Mouse (Mus musculus) stomach, postnatal 0 days (tissue): Measurements from ENCODE around the gene Igfals.

Experiments used
- CTCF ChIP-seq: IDR thresholded peaks from 2 replicates; pipeline ENCODE4 v1.5.1; 2016; ENCODE audit warnings: antibody characterized with exemption, low read depth, mild to moderate bottlenecking, moderate library complexity
- EP300 ChIP-seq: optimal IDR thresholded peaks from 2 replicates; pipeline ENCODE3; 2016; ENCODE audit warnings: antibody characterized with exemption

DNA sequence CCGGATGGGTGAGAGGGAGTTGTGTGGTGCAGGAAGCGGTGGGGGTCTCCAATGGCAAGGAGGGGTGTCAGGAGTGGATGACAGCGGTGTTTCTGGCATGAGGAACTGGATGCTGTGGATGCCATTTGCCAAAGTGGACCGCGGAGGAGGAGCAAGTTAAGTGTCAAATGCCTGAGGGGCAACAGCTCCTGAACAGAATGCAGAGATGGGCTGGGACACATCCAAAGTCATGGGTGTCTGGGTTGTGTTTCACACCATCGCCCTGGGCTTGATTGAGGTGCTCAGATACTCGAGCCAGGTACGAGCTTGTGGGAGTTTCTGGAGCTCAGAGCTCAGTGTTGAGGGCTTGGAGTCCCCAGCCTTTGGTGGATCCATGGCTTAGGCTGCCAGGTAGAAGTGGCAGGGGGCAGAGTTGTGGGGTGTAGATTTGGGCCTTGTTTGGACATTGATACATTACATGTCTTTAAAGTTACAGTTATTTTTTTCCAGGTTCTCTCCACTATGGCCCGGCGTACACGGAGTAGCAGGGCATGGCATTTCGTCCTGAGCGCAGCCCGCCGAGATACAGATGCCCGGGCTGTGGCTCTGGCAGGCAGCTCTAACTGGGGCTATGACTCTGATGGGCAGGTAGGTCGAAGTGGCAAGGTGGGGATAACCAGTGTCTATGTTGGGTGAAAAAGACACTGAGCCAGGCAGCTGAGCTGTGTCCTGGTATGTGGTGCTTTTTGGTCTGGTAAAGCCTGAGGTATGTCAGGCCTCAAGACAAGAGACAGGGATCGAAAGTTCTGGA is 21.7 kb downstream of the Igfals start:
- TF ChIP-seq CTCF = no peak
- no peak for TF ChIP-seq EP300
